Comparison of ENCODE assay signal across 23 mouse cellular contexts in genomic region chr7:45770427-45771082, GRCm38 (mm10). TPM values are rescaled to one million over a fixed set of nuclear protein-coding genes. Genes with fewer than 3 reads are reported as not detected.
A peak's percentile ranks its signal among the peaks of the same experiment; 100 is the strongest.
DNase-seq lines count a peak whose midpoint lies in the region; ATAC-seq and TF ChIP-seq lines count a peak whose summit lies in the region.
"Had no signal": no experiment of that assay in that cellular context is flagged by ENCODE, and none has a peak within 500 bp of the region (broad histone marks: within the 10 kb centered on the region; RNA-seq: fewer than 3 reads in every experiment).

No protein-coding gene starts in this region.

- H3K9me3 ChIP-seq in kidney, embryonic 15.5 days (replicated peaks) = no peaks in the 10 kb centered on the region
- H3K9me3 ChIP-seq: embryonic facial prominence, embryonic 10.5 days; forebrain, embryonic 15.5 days; heart, embryonic 10.5 days; limb, embryonic 13.5 days; lung, embryonic 15.5 days had no signal

- no peaks in the 10 kb centered on the region for H3K36me3 ChIP-seq in kidney, embryonic 15.5 days
- H3K36me3 ChIP-seq in small intestine, adult 2 months (ENCODE audit: control insufficient read depth, insufficient read depth, low read length) = no peaks in the 10 kb centered on the region
- H3K36me3 ChIP-seq: embryonic facial prominence, embryonic 10.5 days; forebrain, embryonic 15.5 days; heart, embryonic 10.5 days; limb, embryonic 13.5 days; lung, embryonic 15.5 days had no signal

- 0 out of 2 replicates have a peak, but pooled peaks cover 2% of the 10 kb centered on the region for H3K27me3 ChIP-seq in kidney, embryonic 15.5 days
- H3K27me3 ChIP-seq in small intestine, adult 2 months (ENCODE audit: control insufficient read depth, insufficient read depth, low read length) = no peaks in the 10 kb centered on the region
- H3K27me3 ChIP-seq: forebrain, embryonic 15.5 days; lung, embryonic 15.5 days had no signal

- DNase-seq in kidney, adult 18-20 months = peak; percentile 42
- no peak for DNase-seq in kidney, postnatal 25 days
- peak; percentile 16 for DNase-seq in induced T-regulatory cell, adult 2 months (ENCODE audit: low read depth)
- DNase-seq in gastrocnemius, postnatal 10 days = no peak
- DNase-seq in left cerebral cortex, adult 8-10 months (ENCODE audit: low spot score in 2 of 2) = no peak
- DNase-seq: adrenal gland, postnatal 25 days; cerebellum, adult 18-20 months; heart, postnatal 36 days; thymus, postnatal 4 days had no signal

- peaks cover 16% of the 10 kb centered on the region for H3K4me1 ChIP-seq in kidney, embryonic 15.5 days
- peaks cover 31% of the 10 kb centered on the region; the same call in 1 of the 2 replicates for H3K4me1 ChIP-seq in small intestine, adult 2 months (ENCODE audit: control insufficient read depth, insufficient read depth, insufficient read length, low read length)
- H3K4me1 ChIP-seq: forebrain, embryonic 15.5 days; limb, embryonic 13.5 days had no signal

- WGBS in kidney, embryonic 15.5 days = 64% methylated on average over 8 of the region's 8 CpGs
- WGBS in small intestine, adult 2 months = 22% methylated on average over 8 of the region's 8 CpGs

- peak; percentile 61; the same call in 1 of the 2 replicates for TF ChIP-seq POLR2A in small intestine, adult 2 months (IDR thresholded peaks at IDR 0.05; ENCODE audit: low read depth, low read length)

- no peak overlapping the region; the same call in 1 of the 2 replicates for H3K9ac ChIP-seq in kidney, embryonic 15.5 days
- H3K9ac ChIP-seq: forebrain, embryonic 15.5 days; limb, embryonic 13.5 days; lung, embryonic 15.5 days had no signal

- TF ChIP-seq CTCF in small intestine, adult 2 months (IDR thresholded peaks at IDR 0.05; ENCODE audit: extremely low read depth, insufficient read length, insufficient replicate concordance, low read depth, low read length) = no peak

- no peak overlapping the region for H3K4me2 ChIP-seq in kidney, embryonic 15.5 days
- H3K4me2 ChIP-seq: forebrain, embryonic 15.5 days; limb, embryonic 13.5 days; lung, embryonic 15.5 days had no signal

- peak overlapping the region; percentile 18; the same call in 1 of the 2 replicates for H3K27ac ChIP-seq in kidney, embryonic 15.5 days
- H3K27ac ChIP-seq in small intestine, adult 2 months (ENCODE audit: insufficient read depth, low read depth, low read length) = peak overlapping the region; percentile 99
- H3K27ac ChIP-seq: embryonic facial prominence, embryonic 10.5 days; forebrain, embryonic 15.5 days; heart, embryonic 10.5 days; limb, embryonic 13.5 days; lung, embryonic 15.5 days had no signal

- no peak; the same call in 1 of the 2 replicates for ATAC-seq in kidney, embryonic 15.5 days (replicated peaks; ENCODE audit: low FRiP score)
- no peak for ATAC-seq in inflammation-experienced regulatory T-cells, adult 6 months
- ATAC-seq: forebrain, embryonic 15.5 days; hindbrain, embryonic 16.5 days had no signal

- no peak overlapping the region for H3K4me3 ChIP-seq in kidney, embryonic 15.5 days (replicated peaks)
- H3K4me3 ChIP-seq in small intestine, adult 2 months (ENCODE audit: low read depth, low read length) = peak overlapping the region; percentile 14; the same call in 1 of the 2 replicates
- H3K4me3 ChIP-seq: embryonic facial prominence, embryonic 10.5 days; forebrain, embryonic 15.5 days; heart, embryonic 10.5 days; limb, embryonic 13.5 days; lung, embryonic 15.5 days; megakaryocyte, embryonic 14.5 days had no signal

RNA-seq across cellular contexts. Expression of gene Lmtk3, which starts 13.0 kb away (rescaled TPM):
- 2.5 and 3.1 TPM in 2 replicates for polyA plus RNA-seq in kidney, embryonic 15.5 days (2015; fragmentation: Nextera tagmentation; extraction: Ambion mirVana)
- polyA plus RNA-seq in small intestine, adult 2 months (2012; rRNA removed) = 1.9 and 2.1 TPM in 2 replicates
- under 1 TPM in 1 of 3 experiments, not detected in 2; 0.58 TPM for polyA plus RNA-seq in inflammation-experienced regulatory T-cells, adult 6 months (2017; shearing (Covaris generic))
- total RNA-seq in gastrocnemius, postnatal 10 days (2021) = under 1 TPM; 0.52 to 0.80 TPM
- 100 to 1,000 TPM; 219 to 241 (median 237) TPM for total RNA-seq in left cerebral cortex, adult 8-10 months (2022)

RNA-seq across cellular contexts. Expression of gene Sult2b1, which starts 13.9 kb away (rescaled TPM):
- 2.8 and 3.2 TPM in 2 replicates for polyA plus RNA-seq in kidney, embryonic 15.5 days (2015; fragmentation: Nextera tagmentation; extraction: Ambion mirVana)
- 139 and 454 TPM in 2 replicates for polyA plus RNA-seq in small intestine, adult 2 months (2012; rRNA removed)
- 1 to 10 TPM; 3.4 to 6.4 (median 3.8) TPM for polyA plus RNA-seq in inflammation-experienced regulatory T-cells, adult 6 months (2017; shearing (Covaris generic))
- total RNA-seq in gastrocnemius, postnatal 10 days (2021) = not detected
- 10 to 100 TPM; 12.9 to 15.9 (median 14.9) TPM for total RNA-seq in left cerebral cortex, adult 8-10 months (2022)
- total RNA-seq: heart, postnatal 36 days had no signal

RNA-seq across cellular contexts. Expression of gene Cyth2, which starts 43.8 kb away (rescaled TPM):
- 130 and 132 TPM in 2 replicates for polyA plus RNA-seq in kidney, embryonic 15.5 days (2015; fragmentation: Nextera tagmentation; extraction: Ambion mirVana)
- polyA plus RNA-seq in small intestine, adult 2 months (2012; rRNA removed) = 19.2 and 51.4 TPM in 2 replicates
- polyA plus RNA-seq in inflammation-experienced regulatory T-cells, adult 6 months (2017; shearing (Covaris generic)) = 10 to 100 TPM; 11.9 to 19.8 (median 16.7) TPM
- total RNA-seq in gastrocnemius, postnatal 10 days (2021) = 10 to 100 TPM; 45.3 to 45.4 TPM
- total RNA-seq in left cerebral cortex, adult 8-10 months (2022) = 100 to 1,000 TPM; 184 to 196 (median 188) TPM

RNA-seq across cellular contexts. Expression of gene Spaca4, which starts 44.9 kb away (rescaled TPM):
- not detected in 2 replicates for polyA plus RNA-seq in kidney, embryonic 15.5 days (2015; fragmentation: Nextera tagmentation; extraction: Ambion mirVana)
- 0.20 and 0.38 TPM in 2 replicates for polyA plus RNA-seq in small intestine, adult 2 months (2012; rRNA removed)
- polyA plus RNA-seq in inflammation-experienced regulatory T-cells, adult 6 months (2017; shearing (Covaris generic)) = not detected
- not detected for total RNA-seq in gastrocnemius, postnatal 10 days (2021)
- total RNA-seq in left cerebral cortex, adult 8-10 months (2022) = not detected
- total RNA-seq: adrenal gland, postnatal 25 days; gastrocnemius, postnatal 4 days; heart, postnatal 36 days; midbrain, postnatal 0 days had no signal
- polyA plus RNA-seq: forebrain, embryonic 15.5 days; heart, embryonic 10.5 days; hindbrain, embryonic 16.5 days; limb, embryonic 13.5 days; lung, embryonic 15.5 days; midbrain, postnatal 0 days; neural tube, embryonic 11.5 days; spleen, adult 2 months had no signal

RNA-seq across cellular contexts. Expression of gene Fam83e, which starts 49.5 kb away (rescaled TPM):
- 1.4 and 2.5 TPM in 2 replicates for polyA plus RNA-seq in kidney, embryonic 15.5 days (2015; fragmentation: Nextera tagmentation; extraction: Ambion mirVana)
- polyA plus RNA-seq in small intestine, adult 2 months (2012; rRNA removed) = 64.5 and 102 TPM in 2 replicates
- under 1 TPM in 2 of 3 experiments, not detected in 1; 0.63 to 0.80 TPM for polyA plus RNA-seq in inflammation-experienced regulatory T-cells, adult 6 months (2017; shearing (Covaris generic))
- total RNA-seq in gastrocnemius, postnatal 10 days (2021) = under 1 TPM; 0.12 to 0.45 TPM
- under 1 TPM in 1 of 4 experiments, not detected in 3; 0.14 TPM for total RNA-seq in left cerebral cortex, adult 8-10 months (2022)
- total RNA-seq: midbrain, postnatal 0 days had no signal

Comparison
In these comparisons a context has a peak if more than half of its experiments do, and no peak if none do; other contexts are left out.
1. DNase-seq: peak in kidney, adult 18-20 months (single experiment) and induced T-regulatory cell, adult 2 months (single experiment); none in kidney, postnatal 25 days (0 of 2), gastrocnemius, postnatal 10 days (single experiment) and left cerebral cortex, adult 8-10 months (0 of 2).
2. RNA of gene Sult2b1, which starts 13.9 kb away (polyA plus RNA-seq): 139 to 454 TPM in small intestine, adult 2 months; 3.4 to 6.4 TPM in inflammation-experienced regulatory T-cells, adult 6 months and 2.8 to 3.2 TPM in kidney, embryonic 15.5 days; every median in the first group is over 10 times any median in the second.